Mouse (Mus musculus) liver, embryonic 12.5 days (tissue): ENCODE data around the gene Gnl1. TPM values are rescaled to one million over a fixed set of nuclear protein-coding genes. Genes with fewer than 3 reads are reported as not detected.
A peak's percentile ranks its signal among the peaks of the same experiment; 100 is the strongest.
"Not testable (repeated sequence)": the region's sequence is repeated elsewhere in the genome, so short reads cannot be mapped to it uniquely, and the experiment has no call there.

Experiments used
- ATAC-seq: fragments of 200-750 bp; cut with Nextera tagmentation; 2 replicates; pipeline ENCODE4 v1.8.0; 2017; ENCODE audit warnings: moderate number of reproducible peaks, mild to moderate bottlenecking, moderate library complexity
- H3K27ac ChIP-seq: fragments of 300-500 bp; sonication (generic); 2 replicates; pipeline ENCODE4 v1.5.1; 2016; ENCODE audit warnings: mild to moderate bottlenecking
- H3K27me3 ChIP-seq: fragments of 300-500 bp; sonication (generic); replicated peaks from 2 replicates; pipeline ENCODE4 v1.6.1; 2016; ENCODE audit warnings: mild to moderate bottlenecking, moderate library complexity
- H3K36me3 ChIP-seq: fragments of 300-500 bp; sonication (generic); 2 replicates; pipeline ENCODE4 v1.6.1; 2016; ENCODE audit warnings: mild to moderate bottlenecking, moderate library complexity
- H3K4me1 ChIP-seq: fragments of 300-500 bp; sonication (generic); 2 replicates; pipeline ENCODE4 v1.6.1; 2016
- H3K4me2 ChIP-seq: fragments of 300-500 bp; sonication (generic); 2 replicates; pipeline ENCODE4 v1.6.1; 2016; ENCODE audit warnings: mild to moderate bottlenecking, moderate library complexity
- H3K4me3 ChIP-seq: fragments of 300-500 bp; sonication (generic); 2 replicates; pipeline ENCODE4 v1.5.1; 2016; ENCODE audit warnings: mild to moderate bottlenecking, moderate library complexity
- H3K9ac ChIP-seq: fragments of 300-500 bp; sonication (generic); 2 replicates; pipeline ENCODE4 v1.6.1; 2016; ENCODE audit warnings: mild to moderate bottlenecking, moderate library complexity
- H3K9me3 ChIP-seq: fragments of 300-500 bp; sonication (generic); replicated peaks from 2 replicates; pipeline ENCODE4 v1.6.1; 2016; ENCODE audit warnings: mild to moderate bottlenecking, moderate library complexity
- WGBS: fragments of 180-500 bp; shearing (Covaris S2); methylation state at CpG from one replicate; pipeline ENCODE4 v1.1.7; 2016; ENCODE audit not compliant: insufficient replicate concordance; 5-methylcytosine and 5-hydroxymethylcytosine counted together
- microRNA counts: library from miRNA; unstranded; fragments of <30 nt; microRNA quantifications from one replicate; lab custom pipeline; 2017
- microRNA-seq: library from miRNA; unstranded; fragments of <30 nt; microRNA quantifications from one replicate; pipeline ENCODE4, GENCODE M21; 2017
- polyA plus RNA-seq: library from polyadenylated mRNA; unstranded; fragments of >200 nt; fragmentation: Nextera tagmentation; extraction: Ambion mirVana; gene quantifications from 2 replicates; pipeline ENCODE4 v1.2.1, GENCODE M21; 2016

Gene Gnl1
- polyA plus RNA-seq, 1 experiment from 2014 or later = 25.1 TPM

DNA sequence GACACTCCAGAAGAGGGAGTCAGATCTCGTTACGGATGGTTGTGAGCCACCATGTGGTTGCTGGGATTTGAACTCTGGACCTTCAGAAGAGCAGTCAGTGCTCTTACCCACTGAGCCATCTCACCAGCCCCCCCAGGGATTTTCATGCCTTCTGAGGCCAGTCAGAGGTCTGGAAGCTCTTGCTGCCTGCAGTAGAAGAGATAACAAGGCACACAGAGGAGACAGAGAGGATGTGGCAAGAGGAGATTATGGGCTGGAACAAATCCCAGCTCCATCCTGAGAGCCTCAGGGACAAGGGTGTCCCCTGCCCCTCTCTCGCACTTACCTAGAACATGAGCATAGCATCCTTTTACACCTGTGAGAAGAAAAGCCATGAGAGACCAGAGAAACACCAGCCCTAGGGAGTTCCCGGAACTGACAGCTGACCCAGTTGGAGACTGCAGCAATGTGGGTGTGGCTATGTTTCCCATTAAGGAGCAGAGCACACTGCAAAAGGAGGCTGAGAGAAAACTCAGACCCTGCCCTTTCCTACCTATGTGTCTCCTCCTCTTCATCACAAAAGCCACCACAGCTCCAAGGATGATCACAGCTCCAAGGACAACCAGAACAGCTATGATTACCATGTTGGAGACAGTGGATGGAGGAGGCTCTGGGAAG, 50.5 kb downstream of the Gnl1 start:
- H3K27me3 ChIP-seq, H3K9ac ChIP-seq, H3K9me3 ChIP-seq, H3K36me3 ChIP-seq, H3K4me3 ChIP-seq: not testable (repeated sequence)
- peak; percentile 56 for ATAC-seq
- Histone ChIP-seq H3K4me1 (peaks cover 34% of the 10 kb centered on the region), H3K27ac (peak overlapping the region; percentile 22; the same call in 1 of the 2 replicates), H3K4me2 (peak overlapping the region; percentile 31)
- WGBS = 70% methylated on average over 4 of the region's 4 CpGs

- H3K9me3 ChIP-seq, ATAC-seq, H3K27me3 ChIP-seq, H3K36me3 ChIP-seq: not testable (repeated sequence)
- Histone ChIP-seq H3K4me1 (peaks cover 33% of the 10 kb centered on the region), H3K27ac (peak overlapping the region; percentile 22; the same call in 1 of the 2 replicates), H3K9ac (peak overlapping the region; percentile 75), H3K4me2 (peak overlapping the region; percentile 93), H3K4me3 (peak overlapping the region; percentile 70)
- 64% methylated on average over 8 of the region's 8 CpGs for WGBS
These were observed 51.3 kb downstream of the Gnl1 start for GRCm38 (mm10) chr17:36030703-36031582.

- Histone ChIP-seq H3K4me1 (peaks cover 33% of the 10 kb centered on the region), H3K4me3 (peak overlapping the region; percentile 70), H3K4me2 (peak overlapping the region; percentile 93), H3K9ac (peak overlapping the region; percentile 75), H3K27ac (peak overlapping the region; percentile 64; the same call in 1 of the 2 replicates)
- 3% methylated on average over 40 of the region's 40 CpGs for WGBS
- H3K36me3 ChIP-seq, H3K27me3 ChIP-seq, H3K9me3 ChIP-seq: not testable (repeated sequence)
- peak; percentile 48 for ATAC-seq
These were observed 52.1 kb downstream of the Gnl1 start for GRCm38 (mm10) chr17:36031583-36032331.

- not testable (repeated sequence) for H3K36me3 ChIP-seq
- H3K27ac ChIP-seq = peak within 1 kb of the TSS; percentile 64; the same call in 1 of the 2 replicates
These were observed 52.8 kb downstream of the Gnl1 start, which contains the start of gene H2-T23 for GRCm38 (mm10) chr17:36032351-36032875. Gene H2-T23 (minus strand): TSS chr17:36032855.

GRCm38 (mm10) chr17:36034524-36034923, 54.9 kb downstream of the Gnl1 start:
- not testable (repeated sequence) for H3K27ac ChIP-seq

More at GRCm38 (mm10) chr17:36032351-36032875, 52.8 kb downstream of the Gnl1 start, which contains the start of gene H2-T23:
- not testable (repeated sequence) for H3K27me3 ChIP-seq, H3K9me3 ChIP-seq
- 2% methylated on average over 24 of the region's 25 CpGs for WGBS
- Histone ChIP-seq H3K9ac (peak within 1 kb of the TSS; percentile 75), H3K4me1 (peaks cover 33% of the 10 kb centered on the region), H3K4me2 (peak within 1 kb of the TSS; percentile 93), H3K4me3 (peak within 1 kb of the TSS; percentile 70)
- peak; percentile 47 for ATAC-seq

DNA sequence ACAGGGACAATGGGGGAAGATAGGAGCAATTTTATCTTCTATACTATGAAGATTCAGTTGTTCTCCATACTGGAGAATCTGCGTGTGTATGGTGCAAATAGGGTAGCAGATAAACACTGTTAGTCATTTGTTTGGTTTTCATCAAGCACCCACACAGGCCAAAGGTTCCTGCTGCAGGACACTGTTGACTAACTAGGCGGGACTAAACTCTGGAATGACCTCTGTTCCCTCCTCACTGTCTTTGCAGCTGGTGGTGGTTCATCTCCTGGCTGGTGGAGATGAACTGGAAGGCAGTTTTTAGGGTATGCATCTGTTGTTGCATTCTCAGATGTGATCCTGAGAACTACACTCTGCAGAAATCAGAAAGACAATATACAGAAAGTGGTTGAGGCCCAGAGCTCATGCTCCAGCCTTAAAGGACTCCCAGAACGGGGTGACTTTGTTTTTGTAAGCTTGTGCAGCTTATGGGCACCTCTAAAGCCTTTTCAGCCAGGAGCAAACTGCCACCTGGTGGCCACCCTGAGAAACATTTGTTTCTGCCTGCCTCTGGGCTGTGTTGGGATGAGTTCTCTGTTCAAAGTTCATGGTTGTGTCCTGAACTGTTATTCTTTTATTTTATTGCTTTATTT, 55.5 kb downstream of the Gnl1 start:
- ATAC-seq = peak; percentile 60
- 26% methylated on average over 3 of the region's 3 CpGs for WGBS
- H3K27ac ChIP-seq, H3K9me3 ChIP-seq, H3K27me3 ChIP-seq, H3K4me3 ChIP-seq, H3K36me3 ChIP-seq, H3K9ac ChIP-seq: not testable (repeated sequence)
- 0 out of 2 replicates have a peak overlapping the region, but pooled peaks have one; percentile 8 for H3K4me2 ChIP-seq
- peaks cover 19% of the 10 kb centered on the region for H3K4me1 ChIP-seq

More at GRCm38 (mm10) chr17:36034524-36034923, 54.9 kb downstream of the Gnl1 start:
- not testable (repeated sequence) for H3K4me3 ChIP-seq, H3K36me3 ChIP-seq, H3K27me3 ChIP-seq, H3K9ac ChIP-seq, H3K9me3 ChIP-seq
- H3K4me2 ChIP-seq = 0 out of 2 replicates have a peak overlapping the region, but pooled peaks have one; percentile 8
- WGBS = 51% methylated on average over 3 of the region's 3 CpGs
- 0 out of 2 replicates have a peak, but pooled peaks have one; percentile 21 for ATAC-seq
- H3K4me1 ChIP-seq = peaks cover 23% of the 10 kb centered on the region

DNA sequence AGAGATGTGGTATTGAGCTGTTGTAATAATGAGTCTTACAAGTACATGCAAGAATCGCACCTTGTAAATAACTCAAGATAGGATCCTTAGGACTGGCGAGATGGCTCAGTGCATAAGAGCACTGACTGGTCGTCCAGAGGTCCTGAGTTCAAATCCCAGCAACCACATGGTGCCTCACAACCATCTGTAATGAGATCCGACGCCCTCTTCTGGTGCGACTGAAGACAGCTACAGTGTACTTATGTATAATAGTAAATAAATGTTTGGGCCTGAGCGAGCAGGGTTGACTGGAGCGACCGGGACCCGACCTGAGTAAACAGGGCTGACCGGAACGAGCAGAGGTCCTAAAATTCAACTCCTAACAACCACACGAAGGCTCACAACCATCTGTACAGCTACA, 56.5 kb downstream of the Gnl1 start:
- ATAC-seq, H3K9me3 ChIP-seq, H3K27me3 ChIP-seq, H3K4me3 ChIP-seq, H3K4me2 ChIP-seq, H3K27ac ChIP-seq, H3K9ac ChIP-seq, H3K36me3 ChIP-seq: not testable (repeated sequence)
- 72% methylated on average over 13 of the region's 13 CpGs for WGBS
- H3K4me1 ChIP-seq = peaks cover 11% of the 10 kb centered on the region

MicroRNA genes within 50 kb of the gene (microRNA counts, 519-probe panel; counts per million panel counts)
- microRNA mmu-miR-877 (lab: Ali Mortazavi, UCI) = 582 counts per million, percentile 70 among the panel's probes with 10 or more counts

Small RNAs within 50 kb of the gene (microRNA-seq; reads per million reads assigned to microRNA genes)
- gene Mir877 = 133 reads per million, percentile 49 among the genes with 10 or more reads in this experiment

Other genes with a start within 250 kb of the Gnl1 start
- 16.8 and 19.9 TPM in 2 replicates for gene Ier3, start 158.2 kb upstream of the Gnl1 start, polyA plus RNA-seq
- gene Flot1, start 156.6 kb upstream of the Gnl1 start, polyA plus RNA-seq = 38.0 and 43.1 TPM in 2 replicates
- 577 and 600 TPM in 2 replicates for gene Tubb5, start 141.5 kb upstream of the Gnl1 start, polyA plus RNA-seq
- gene Mdc1, start 138.3 kb upstream of the Gnl1 start, polyA plus RNA-seq = 14.2 and 15.0 TPM in 2 replicates
- 29.5 and 29.8 TPM in 2 replicates for gene Nrm, start 118.5 kb upstream of the Gnl1 start, polyA plus RNA-seq
- 11.9 and 12.6 TPM in 2 replicates for gene Ppp1r18, start 114.3 kb upstream of the Gnl1 start, polyA plus RNA-seq
- 50.7 and 52.8 TPM in 2 replicates for gene Dhx16, start 100.0 kb upstream of the Gnl1 start, polyA plus RNA-seq
- 20.2 and 20.9 TPM in 2 replicates for gene 2310061I04Rik, start 82.4 kb upstream of the Gnl1 start, polyA plus RNA-seq
- 15.0 and 16.8 TPM in 2 replicates for gene Atat1, start 69.8 kb upstream of the Gnl1 start, polyA plus RNA-seq
- 113 and 123 TPM in 2 replicates for gene Mrps18b, start 63.5 kb upstream of the Gnl1 start, polyA plus RNA-seq
- 29.0 and 32.8 TPM in 2 replicates for gene Ppp1r10, start 63.4 kb upstream of the Gnl1 start, polyA plus RNA-seq
- 90.2 and 90.5 TPM in 2 replicates for gene Abcf1, start 10.1 kb upstream of the Gnl1 start, polyA plus RNA-seq
- 12.6 and 13.7 TPM in 2 replicates for gene Prr3, start 385 bp downstream of the Gnl1 start, polyA plus RNA-seq
- 4.6 and 5.7 TPM in 2 replicates for gene H2-T24, start 40.7 kb downstream of the Gnl1 start, polyA plus RNA-seq
- 19.5 and 20.5 TPM in 2 replicates for gene H2-T23, start 53.0 kb downstream of the Gnl1 start, polyA plus RNA-seq
- gene H2-T22, start 62.9 kb downstream of the Gnl1 start, polyA plus RNA-seq = 7.5 and 8.4 TPM in 2 replicates
- gene Gm6034, start 63.1 kb downstream of the Gnl1 start, polyA plus RNA-seq = not detected in 2 replicates
- not detected in 2 replicates for gene Gm11127, start 78.5 kb downstream of the Gnl1 start, polyA plus RNA-seq
- gene Gm19684, start 141.8 kb downstream of the Gnl1 start, polyA plus RNA-seq = not detected in 2 replicates
- not detected in 2 replicates for gene Gm7030, start 149.6 kb downstream of the Gnl1 start, polyA plus RNA-seq
- gene Gm8909, start 188.7 kb downstream of the Gnl1 start, polyA plus RNA-seq = not detected in 2 replicates
- not detected in 2 replicates for gene H2-T3, start 210.4 kb downstream of the Gnl1 start, polyA plus RNA-seq